Mouse (Mus musculus) cerebellum, postnatal 4 days (tissue): Measurements from ENCODE around the gene Abhd18.

Experiments
- DNase-seq, 2 experiments: peaks; one replicate each; pipeline ENCODE4 v3.0.0; 2022; ENCODE audit warnings: low spot score in 2 of 2, mixed read lengths in 1 of 2

Gene Abhd18

DNA sequence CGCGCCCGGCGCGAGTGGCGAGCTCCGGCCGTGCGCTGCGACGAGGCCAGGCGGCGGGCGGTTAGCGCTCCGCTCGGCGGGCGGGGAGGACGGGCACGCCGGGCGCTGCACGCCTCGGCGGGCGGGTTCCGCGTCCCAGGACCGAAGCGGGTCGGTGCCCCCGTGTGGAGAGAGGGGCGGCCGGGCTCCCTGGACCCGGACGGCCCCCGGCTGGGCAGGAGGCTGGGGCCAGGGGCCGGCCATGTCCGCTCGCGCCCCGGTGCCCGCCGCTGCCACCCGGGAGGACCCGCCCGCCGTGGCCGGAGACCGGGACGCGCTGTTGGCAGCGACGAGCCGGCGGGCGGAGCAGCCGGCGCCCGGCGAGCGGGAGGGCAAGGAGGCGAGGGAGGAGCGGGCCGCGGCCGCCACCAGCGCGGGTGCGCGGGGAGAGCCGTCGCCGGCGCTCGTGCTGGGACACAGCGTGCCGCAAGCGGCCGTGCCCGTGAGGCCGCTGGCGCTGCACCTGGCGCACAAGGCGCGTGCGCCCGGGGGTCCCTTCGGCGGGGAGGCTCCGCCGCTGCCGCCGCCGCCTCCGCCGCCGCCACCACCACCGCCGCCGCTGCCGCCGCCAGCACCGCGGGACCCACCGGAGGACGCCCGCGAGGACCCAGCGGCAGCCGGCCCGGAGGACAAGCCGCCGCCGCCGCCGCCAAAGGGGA lies 103.3 kb downstream of the Abhd18 start:
- DNase-seq = peak in 1 of 2 experiments; percentile 48

DNA sequence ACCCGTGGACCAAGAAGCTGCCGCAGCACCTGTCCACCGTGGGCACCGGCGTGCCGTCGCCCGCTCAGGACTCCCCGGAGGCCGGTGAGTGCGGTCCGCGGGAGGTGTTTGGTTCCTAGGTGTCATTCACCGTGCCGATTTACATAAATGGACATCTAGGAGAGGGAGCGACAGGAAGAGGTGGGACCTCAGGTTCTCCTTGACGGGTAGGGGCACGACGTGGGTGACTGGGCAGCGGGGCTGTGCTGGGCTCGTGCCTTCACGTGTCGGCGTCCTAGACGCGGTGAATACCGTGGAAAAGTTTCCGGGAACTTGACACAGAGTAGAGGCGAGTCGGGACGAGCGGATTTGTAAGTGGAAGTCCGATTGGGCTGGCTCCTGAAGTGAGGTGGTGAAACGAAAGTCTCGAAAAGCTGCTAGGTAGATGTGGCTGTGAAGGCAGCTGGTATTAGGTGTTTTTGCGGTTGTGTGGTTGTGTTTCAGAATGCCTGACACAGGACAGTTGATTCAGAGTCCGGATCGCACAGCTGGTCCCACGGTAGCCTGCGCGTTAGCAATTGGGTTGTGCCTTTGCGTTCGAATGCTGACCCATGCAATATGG lies 103.9 kb downstream of the Abhd18 start:
- no peak for DNase-seq

DNA sequence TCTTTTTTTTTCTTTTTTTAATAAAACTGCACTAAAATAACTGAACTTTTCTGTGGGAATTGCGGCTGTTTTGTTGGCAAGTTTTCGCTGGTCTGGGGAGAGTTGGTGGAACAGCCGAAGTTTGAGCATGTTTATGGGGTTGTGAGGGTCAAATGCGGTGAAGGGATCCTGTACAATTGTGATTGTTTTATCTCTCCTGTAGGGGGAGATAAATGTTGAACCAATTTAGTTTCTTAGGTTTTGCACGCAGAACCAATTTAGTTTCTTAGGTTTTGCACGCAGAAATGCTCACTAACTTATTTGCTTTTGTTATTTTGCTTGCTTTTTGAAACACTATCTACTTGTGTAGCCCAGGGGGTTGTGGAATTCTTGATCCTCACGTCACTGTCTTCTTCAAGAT lies 104.6 kb downstream of the Abhd18 start:
- no peak for DNase-seq

DNA sequence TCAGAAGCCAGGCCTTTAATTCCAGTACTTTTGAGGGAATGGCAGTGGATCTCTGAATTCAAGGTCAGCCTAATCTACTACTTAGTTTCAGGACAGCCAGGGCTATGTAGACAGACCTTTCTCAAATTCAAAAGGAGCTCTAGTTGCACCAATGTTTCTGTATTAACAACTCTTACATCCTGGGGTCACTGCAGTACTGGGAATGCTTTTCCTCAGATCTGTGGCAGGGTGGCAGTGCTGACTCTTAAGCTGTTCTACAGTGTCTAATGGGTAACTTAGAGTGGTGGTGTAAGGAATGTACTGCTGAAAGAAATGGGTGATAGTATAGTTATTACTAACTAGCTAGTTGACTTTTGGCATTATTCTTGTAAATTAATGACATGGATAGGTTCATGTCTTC lies 105.8 kb downstream of the Abhd18 start:
- no peak for DNase-seq

DNA sequence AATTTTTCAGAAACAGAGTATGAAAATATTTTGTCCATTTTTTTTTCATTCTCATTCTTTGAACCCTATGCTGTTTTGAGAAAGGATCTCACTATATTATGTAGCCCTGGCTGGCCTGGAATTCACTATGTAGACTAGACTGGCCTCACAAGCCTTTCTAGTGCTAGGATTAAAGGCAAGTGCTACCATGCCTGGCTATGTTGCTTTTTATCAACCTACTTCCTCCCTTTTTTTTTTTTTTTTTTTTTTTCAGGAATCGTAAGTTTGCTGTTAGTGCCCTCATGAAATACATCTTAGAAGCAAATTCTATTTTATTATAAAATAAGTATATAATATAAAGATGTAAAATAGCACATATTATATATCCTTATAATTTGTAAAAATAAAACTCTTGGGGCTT lies 108.0 kb downstream of the Abhd18 start:
- no peak for DNase-seq

DNA sequence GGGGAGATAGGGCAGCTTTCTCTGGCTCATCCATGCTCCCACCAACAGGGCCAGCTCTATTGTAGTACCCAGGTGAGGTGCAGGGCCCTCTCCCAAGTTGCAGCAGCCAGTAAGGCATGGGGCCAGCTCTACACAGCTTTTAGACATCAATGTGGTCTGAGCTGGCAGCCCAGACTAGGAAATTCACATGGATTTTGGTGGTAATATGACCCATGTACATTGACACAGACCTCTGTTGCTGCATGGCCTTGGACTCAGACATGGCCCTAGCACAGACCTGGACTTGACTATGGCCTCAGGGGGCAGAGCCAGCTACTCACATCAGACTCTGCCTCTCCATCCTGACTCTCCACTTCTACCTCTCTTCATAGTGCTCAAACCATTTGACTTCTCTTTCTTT lies 112.1 kb downstream of the Abhd18 start:
- DNase-seq = no peak

DNA sequence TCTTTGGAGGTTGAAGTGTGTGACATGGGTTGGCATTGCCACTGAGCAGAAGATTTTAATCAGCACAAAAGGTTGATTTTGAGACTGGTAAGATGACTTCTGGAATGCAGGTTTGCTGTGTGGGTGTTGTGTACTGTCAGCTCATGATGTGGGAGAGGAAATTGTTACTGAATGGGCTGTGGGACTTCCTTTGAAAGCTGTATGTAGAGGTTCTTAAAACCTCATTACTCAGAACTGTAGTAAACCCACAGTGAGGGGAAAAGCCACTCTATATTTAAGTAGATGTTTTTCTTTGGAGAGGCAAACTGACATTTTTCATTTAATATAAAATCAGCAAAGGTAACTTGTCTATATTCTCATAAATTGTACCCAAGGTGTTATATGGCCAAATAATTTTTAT lies 134.0 kb downstream of the Abhd18 start:
- no peak for DNase-seq

DNA sequence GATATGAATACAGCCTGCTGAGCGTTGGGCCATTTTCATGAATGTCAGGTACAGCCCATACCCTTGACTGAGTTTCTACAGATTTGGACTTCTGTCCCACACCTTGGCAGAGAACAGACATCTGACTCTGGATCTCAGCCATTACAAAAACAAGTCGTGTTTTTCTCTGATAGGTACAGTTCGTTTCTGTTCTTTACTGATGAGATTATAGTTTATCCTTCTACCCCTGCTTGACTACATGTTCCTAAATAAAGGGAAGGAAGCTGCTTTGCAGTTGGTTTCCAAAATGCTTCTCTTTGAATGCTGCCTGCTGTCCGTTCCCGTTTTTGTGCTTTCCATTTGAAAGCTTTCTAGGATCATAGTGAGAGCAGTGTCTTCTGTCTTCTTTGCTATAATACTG lies 140.8 kb downstream of the Abhd18 start:
- no peak for DNase-seq
